Mouse (Mus musculus) lung, adult 2 months (tissue): Measurements from ENCODE around the gene Met.

Experiments used
- CTCF ChIP-seq: fragments of 200-500 bp; IDR thresholded peaks from 2 replicates; pipeline ENCODE4 v1.5.1; 2011; ENCODE audit warnings: mild to moderate bottlenecking, low read length, control low read depth; ENCODE audit not compliant: insufficient read depth
- POLR2A ChIP-seq: fragments of 200-500 bp; IDR thresholded peaks from 2 replicates; pipeline ENCODE4 v1.6.1; 2011; ENCODE audit warnings: low read depth, mild to moderate bottlenecking, control low read depth, low read length, borderline replicate concordance; ENCODE audit errors: extremely low read depth

DNA sequence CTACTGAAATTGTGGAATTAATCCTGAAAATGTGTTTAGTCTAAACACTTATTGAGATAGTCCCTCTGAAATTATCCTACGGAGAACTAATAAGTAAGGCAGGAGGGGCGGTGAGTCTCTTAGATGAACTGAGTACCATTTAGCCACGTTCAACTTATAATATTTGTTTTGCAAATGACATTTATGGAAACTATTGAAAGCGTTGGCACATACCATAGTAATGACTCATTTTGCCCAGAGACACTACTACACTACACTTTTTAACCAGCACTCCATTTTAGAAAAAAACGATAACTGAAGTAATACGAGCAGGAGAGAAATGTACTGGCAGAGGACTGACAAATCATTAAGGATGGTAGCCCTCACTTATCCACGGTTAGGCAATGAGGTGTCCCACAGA, 92.1 kb downstream of the Met start:
- TF ChIP-seq CTCF (no peak), POLR2A (no peak)
